Mouse (Mus musculus): Measurements from ENCODE around the gene Psma4. TPM values are rescaled to one million over a fixed set of nuclear protein-coding genes. Genes with fewer than 3 reads are reported as not detected.

Gene Psma4
- polyA plus RNA-seq, 1 experiment, result 121 TPM

DNA sequence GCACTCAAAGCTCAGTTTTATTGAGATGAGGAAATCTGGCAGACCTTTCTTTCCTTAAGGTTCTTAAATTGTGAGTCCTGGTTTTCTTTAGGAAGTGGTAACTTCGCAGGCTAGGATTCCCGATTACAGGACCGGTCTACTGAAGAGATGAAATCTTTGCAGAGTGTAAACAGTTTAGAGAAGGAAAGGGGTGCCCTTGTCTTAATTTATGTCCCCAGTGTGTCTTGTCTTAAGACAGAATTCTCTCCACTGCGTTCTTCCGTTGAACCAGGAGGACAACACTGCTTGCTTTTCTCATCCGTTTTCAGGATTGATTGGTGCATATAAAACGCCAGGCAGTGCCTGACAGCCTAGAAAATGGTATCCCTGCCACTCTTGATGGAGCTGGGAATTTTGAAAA, 31.8 kb downstream of the Psma4 start:
- Histone ChIP-seq H3K27me3 (replicated peaks; ENCODE audit: control insufficient read depth, insufficient read depth, low read length) (peaks cover 4% of the 10 kb centered on the region; the same call in 1 of the 2 replicates), H3K27ac (ENCODE audit: insufficient read depth, low read depth, low read length) (no peak overlapping the region), H3K36me3 (ENCODE audit: control insufficient read depth, insufficient read depth, low read length) (no peaks in the 10 kb centered on the region), H3K4me1 (ENCODE audit: control insufficient read depth, insufficient read depth, low read length) (no peaks in the 10 kb centered on the region), H3K4me3 (ENCODE audit: insufficient read depth, low read depth, low read length) (no peak overlapping the region)
- TF ChIP-seq CTCF (conservative IDR thresholded peaks at IDR 0.05; ENCODE audit: insufficient read depth, insufficient read length, low read depth, low read length) (no peak), POLR2A (IDR thresholded peaks at IDR 0.05; ENCODE audit: low read depth, low read length) (no peak)
- 27% methylated on average over 7 of the region's 7 CpGs for WGBS
- no peak for DNase-seq

DNA sequence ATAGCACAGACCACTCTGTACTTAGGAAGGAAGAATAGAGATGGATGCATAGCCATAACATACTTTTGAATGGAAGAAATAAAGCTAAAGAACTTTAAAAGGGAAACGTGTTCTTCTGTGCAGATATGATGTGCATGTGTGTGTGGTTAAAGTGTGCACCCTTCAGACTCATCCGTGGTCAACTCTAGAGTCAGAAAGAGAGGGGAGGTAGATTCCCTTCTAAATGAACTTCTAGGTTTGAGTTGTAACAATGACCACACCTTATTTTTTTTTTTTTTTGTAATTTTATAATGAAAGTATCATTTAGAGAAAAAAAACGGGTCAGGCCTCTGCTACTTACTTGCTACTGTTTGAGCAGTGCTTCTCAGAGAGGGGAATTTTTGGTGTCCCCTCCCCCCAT, 39.8 kb downstream of the Psma4 start:
- Histone ChIP-seq H3K4me3 (ENCODE audit: insufficient read depth, low read depth, low read length) (no peak overlapping the region), H3K27ac (ENCODE audit: insufficient read depth, low read depth, low read length) (no peak overlapping the region), H3K27me3 (replicated peaks; ENCODE audit: control insufficient read depth, insufficient read depth, low read length) (no peaks in the 10 kb centered on the region), H3K4me1 (ENCODE audit: control insufficient read depth, insufficient read depth, low read length) (no peaks in the 10 kb centered on the region), H3K36me3 (ENCODE audit: control insufficient read depth, insufficient read depth, low read length) (no peaks in the 10 kb centered on the region)
- no peak for DNase-seq
- 84% methylated on average over 3 of the region's 3 CpGs for WGBS
- TF ChIP-seq CTCF (conservative IDR thresholded peaks at IDR 0.05; ENCODE audit: insufficient read depth, insufficient read length, low read depth, low read length), result no peak
- TF ChIP-seq POLR2A (IDR thresholded peaks at IDR 0.05; ENCODE audit: low read depth, low read length), result no peak

DNA sequence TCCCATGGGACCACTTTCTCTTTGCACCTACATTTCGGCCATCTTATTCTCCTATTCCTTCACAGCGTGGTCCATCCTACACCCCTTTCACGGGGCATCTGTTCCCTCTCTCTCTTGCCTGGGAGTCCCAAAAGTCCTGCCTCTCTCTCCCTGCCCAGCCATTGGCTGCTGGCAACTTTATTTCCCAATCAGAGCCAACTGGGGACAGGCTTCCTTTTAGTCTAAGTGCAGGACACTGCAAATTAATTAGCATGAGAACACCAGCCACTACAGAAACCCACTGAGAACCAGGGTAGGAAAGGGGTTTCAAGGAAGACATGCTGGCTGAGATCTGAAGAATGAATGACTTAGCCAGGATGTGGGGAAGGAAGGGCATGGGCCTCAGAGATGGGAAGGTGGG, 43.8 kb downstream of the Psma4 start:
- H3K27ac ChIP-seq (ENCODE audit: insufficient read depth, low read depth, low read length), result no peak overlapping the region
- no peaks in the 10 kb centered on the region for H3K27me3 ChIP-seq (replicated peaks; ENCODE audit: control insufficient read depth, insufficient read depth, low read length)
- H3K36me3 ChIP-seq (ENCODE audit: control insufficient read depth, insufficient read depth, low read length), result no peaks in the 10 kb centered on the region
- DNase-seq, result no peak
- WGBS, result 53% methylated on average over 3 of the region's 3 CpGs
- TF ChIP-seq POLR2A (IDR thresholded peaks at IDR 0.05; ENCODE audit: low read depth, low read length) (no peak), CTCF (conservative IDR thresholded peaks at IDR 0.05; ENCODE audit: insufficient read depth, insufficient read length, low read depth, low read length) (no peak)
- no peak overlapping the region for H3K4me3 ChIP-seq (ENCODE audit: insufficient read depth, low read depth, low read length)
- H3K4me1 ChIP-seq (ENCODE audit: control insufficient read depth, insufficient read depth, low read length), result no peaks in the 10 kb centered on the region

DNA sequence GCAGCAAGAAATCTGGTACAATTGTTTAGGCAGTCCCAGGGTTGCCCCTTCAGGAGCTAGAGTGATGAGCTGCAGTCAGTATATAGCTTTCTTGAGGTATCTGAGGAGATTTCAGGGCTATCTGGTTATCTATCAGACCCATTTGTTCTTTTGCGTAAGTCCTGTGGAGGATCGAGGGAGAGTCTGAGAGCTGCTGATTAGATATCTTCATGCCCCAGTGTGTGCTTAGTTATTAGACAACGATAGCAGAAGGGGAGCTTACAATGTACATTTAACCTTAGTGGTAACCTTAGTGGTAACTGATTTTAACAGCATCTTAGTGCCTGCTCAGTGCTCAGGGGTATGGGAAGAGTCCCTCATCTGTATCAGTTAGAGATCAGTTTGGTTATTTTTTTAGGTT, 45.1 kb downstream of the Psma4 start:
- no peak for DNase-seq

DNA sequence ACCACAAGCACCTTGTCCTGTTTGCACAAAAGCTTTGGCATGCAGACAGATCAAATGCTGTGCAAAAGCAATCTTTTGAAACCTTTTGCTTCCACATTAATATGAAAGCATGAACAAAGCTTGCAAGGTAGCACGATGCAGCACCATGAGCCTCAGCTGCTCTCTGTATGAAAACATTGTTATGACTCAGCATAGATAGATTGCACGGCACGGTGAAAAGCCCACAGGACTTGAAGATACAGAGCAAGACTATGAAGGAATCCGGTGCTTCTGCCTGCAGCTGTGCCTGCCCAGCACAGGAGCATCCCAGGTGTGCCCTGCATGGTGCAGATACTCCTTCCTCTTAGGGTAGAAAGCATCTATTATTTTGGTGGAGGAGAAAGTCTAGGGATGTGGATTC, 53.0 kb downstream of the Psma4 start:
- TF ChIP-seq POLR2A (IDR thresholded peaks at IDR 0.05; ENCODE audit: low read depth, low read length), result no peak
- TF ChIP-seq CTCF (conservative IDR thresholded peaks at IDR 0.05; ENCODE audit: insufficient read depth, insufficient read length, low read depth, low read length), result no peak
- H3K4me3 ChIP-seq (ENCODE audit: insufficient read depth, low read depth, low read length), result no peak overlapping the region
- H3K4me1 ChIP-seq (ENCODE audit: control insufficient read depth, insufficient read depth, low read length), result no peaks in the 10 kb centered on the region
- WGBS, result 81% methylated on average over 4 of the region's 4 CpGs
- no peak for DNase-seq
- H3K27ac ChIP-seq (ENCODE audit: insufficient read depth, low read depth, low read length), result no peak overlapping the region
- no peaks in the 10 kb centered on the region for H3K36me3 ChIP-seq (ENCODE audit: control insufficient read depth, insufficient read depth, low read length)
- H3K27me3 ChIP-seq (replicated peaks; ENCODE audit: control insufficient read depth, insufficient read depth, low read length), result peaks cover 1% of the 10 kb centered on the region; the same call in 1 of the 2 replicates

More for the DNA sequence above, 45.1 kb downstream of the Psma4 start:
- TF ChIP-seq CTCF (conservative IDR thresholded peaks at IDR 0.05; ENCODE audit: insufficient read depth, insufficient read length, low read depth, low read length) (no peak), POLR2A (IDR thresholded peaks at IDR 0.05; ENCODE audit: low read depth, low read length) (no peak)
- WGBS, result 86% methylated on average over 3 of the region's 3 CpGs
- H3K4me3 ChIP-seq (ENCODE audit: insufficient read depth, low read depth, low read length), result no peak overlapping the region
- H3K36me3 ChIP-seq (ENCODE audit: control insufficient read depth, insufficient read depth, low read length), result no peaks in the 10 kb centered on the region
- no peaks in the 10 kb centered on the region for H3K27me3 ChIP-seq (replicated peaks; ENCODE audit: control insufficient read depth, insufficient read depth, low read length)
- H3K4me1 ChIP-seq (ENCODE audit: control insufficient read depth, insufficient read depth, low read length), result no peaks in the 10 kb centered on the region
- H3K27ac ChIP-seq (ENCODE audit: insufficient read depth, low read depth, low read length), result no peak overlapping the region

Other genes with a start within 250 kb of the Psma4 start
- 43.0 and 51.9 TPM in 2 replicates for gene Wdr61, start 216.3 kb upstream of the Psma4 start, polyA plus RNA-seq (2012; rRNA removed)
- gene Crabp1, start 186.0 kb upstream of the Psma4 start, polyA plus RNA-seq (2012; rRNA removed), result 0.29 and 1.1 TPM in 2 replicates
- gene Ireb2, start 87.0 kb upstream of the Psma4 start, polyA plus RNA-seq (2012; rRNA removed), result 8.6 and 10.0 TPM in 2 replicates
- gene Hykk, start 33.5 kb upstream of the Psma4 start, polyA plus RNA-seq (2012; rRNA removed), result 31.2 and 39.7 TPM in 2 replicates
- gene AY074887, start 208 bp downstream of the Psma4 start, polyA plus RNA-seq (2012; rRNA removed), result not detected in 2 replicates
- not detected in 2 replicates for gene Chrna5, start 30.1 kb downstream of the Psma4 start, polyA plus RNA-seq (2012; rRNA removed)
- 0.42 and 2.1 TPM in 2 replicates for gene Chrna3, start 75.8 kb downstream of the Psma4 start, polyA plus RNA-seq (2012; rRNA removed)
- gene Chrnb4, start 98.0 kb downstream of the Psma4 start, polyA plus RNA-seq (2012; rRNA removed), result 0.43 and 1.4 TPM in 2 replicates
- 10.7 and 11.1 TPM in 2 replicates for gene Ube2q2, start 198.1 kb downstream of the Psma4 start, polyA plus RNA-seq (2012; rRNA removed)